Mouse (Mus musculus) megakaryocyte, embryonic 14.5 days (primary cell): ENCODE results near the gene Erc1. TPM values are rescaled to one million over a fixed set of nuclear protein-coding genes. Genes with fewer than 3 reads are reported as not detected.

ENCODE experiments used
- H3K27me3 ChIP-seq: replicated peaks from 2 replicates; pipeline ENCODE3; 2012; ENCODE audit warnings: inconsistent platforms
- H3K36me3 ChIP-seq: replicated peaks from 2 replicates; pipeline ENCODE3; 2012; ENCODE audit warnings: low read length, inconsistent platforms, mixed read lengths
- H3K4me1 ChIP-seq: 2 replicates; pipeline ENCODE4 v1.6.1; 2012; ENCODE audit warnings: inconsistent platforms
- H3K4me3 ChIP-seq: replicated peaks from 2 replicates; pipeline ENCODE3; 2012; ENCODE audit warnings: moderate library complexity, mild to moderate bottlenecking, inconsistent platforms
- H3K9me3 ChIP-seq: 2 replicates; pipeline ENCODE4 v1.6.1; 2012; ENCODE audit warnings: inconsistent platforms
- FLI1 ChIP-seq: IDR thresholded peaks from 2 replicates; pipeline ENCODE4 v1.6.1; 2012; ENCODE audit warnings: low read length, inconsistent platforms, mixed read lengths
- GATA1 ChIP-seq: IDR thresholded peaks from 3 replicates; pipeline ENCODE4 v1.6.1; 2012; ENCODE audit warnings: mixed read lengths, low read length, inconsistent platforms, borderline replicate concordance
- polyA plus RNA-seq: library from polyadenylated mRNA; stranded (reverse); fragments of >175 nt; gene quantifications from 2 replicates; pipeline ENCODE4 v1.2.3, GENCODE M21; 2012; ENCODE audit warnings: low replicate concordance; ENCODE audit not compliant: insufficient read depth

Gene Erc1
- polyA plus RNA-seq, 1 experiment: 1.1 TPM

DNA sequence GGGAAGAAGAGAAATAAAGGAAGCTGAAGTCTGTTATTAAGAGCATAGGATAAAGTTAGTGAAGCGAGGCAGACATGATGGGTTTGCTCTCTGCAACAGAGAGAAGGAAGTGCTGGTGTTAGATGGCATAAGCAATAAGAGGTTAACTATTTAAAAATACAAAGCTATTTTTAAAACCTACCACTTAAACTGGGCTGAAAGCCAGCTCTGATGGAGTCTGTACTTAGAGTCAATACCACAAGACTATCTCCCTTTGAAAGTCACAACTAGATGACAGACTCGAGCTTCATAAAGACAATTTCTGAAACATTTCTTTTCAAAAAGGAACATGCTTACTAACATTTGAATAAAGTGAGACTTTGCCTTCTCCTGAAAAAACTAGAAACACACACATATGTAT lies 134.0 kb downstream of the Erc1 start:
- peaks cover 17% of the 10 kb centered on the region for H3K36me3 ChIP-seq
- H3K9me3 ChIP-seq: no peaks in the 10 kb centered on the region
- H3K4me1 ChIP-seq: peaks cover 28% of the 10 kb centered on the region
- no peaks in the 10 kb centered on the region for H3K27me3 ChIP-seq
- H3K4me3 ChIP-seq: no peak overlapping the region
- TF ChIP-seq FLI1 (no peak), GATA1 (no peak)

DNA sequence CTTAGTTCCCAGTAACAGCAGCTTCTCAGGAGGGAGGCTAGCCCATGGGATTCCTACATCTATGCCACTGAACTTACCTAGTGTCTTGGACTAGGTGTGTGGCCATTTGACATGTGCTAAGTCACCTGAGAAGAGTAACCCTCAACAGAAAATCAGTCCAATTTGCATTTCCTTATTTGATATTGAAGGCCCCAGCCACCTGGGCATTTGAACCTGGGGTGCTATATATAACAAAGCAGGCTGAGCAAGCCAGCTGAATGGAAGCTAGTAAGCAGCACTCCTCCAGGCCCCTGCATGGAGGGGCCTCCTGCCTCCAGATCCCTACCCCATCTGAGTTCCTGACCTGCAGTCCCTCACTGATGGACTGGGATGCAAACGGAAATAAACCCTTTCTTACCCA lies 135.5 kb downstream of the Erc1 start:
- Histone ChIP-seq H3K36me3 (peaks cover 15% of the 10 kb centered on the region), H3K9me3 (no peaks in the 10 kb centered on the region), H3K4me3 (no peak overlapping the region), H3K4me1 (peaks cover 28% of the 10 kb centered on the region), H3K27me3 (no peaks in the 10 kb centered on the region)
- TF ChIP-seq FLI1 (no peak), GATA1 (no peak)

DNA sequence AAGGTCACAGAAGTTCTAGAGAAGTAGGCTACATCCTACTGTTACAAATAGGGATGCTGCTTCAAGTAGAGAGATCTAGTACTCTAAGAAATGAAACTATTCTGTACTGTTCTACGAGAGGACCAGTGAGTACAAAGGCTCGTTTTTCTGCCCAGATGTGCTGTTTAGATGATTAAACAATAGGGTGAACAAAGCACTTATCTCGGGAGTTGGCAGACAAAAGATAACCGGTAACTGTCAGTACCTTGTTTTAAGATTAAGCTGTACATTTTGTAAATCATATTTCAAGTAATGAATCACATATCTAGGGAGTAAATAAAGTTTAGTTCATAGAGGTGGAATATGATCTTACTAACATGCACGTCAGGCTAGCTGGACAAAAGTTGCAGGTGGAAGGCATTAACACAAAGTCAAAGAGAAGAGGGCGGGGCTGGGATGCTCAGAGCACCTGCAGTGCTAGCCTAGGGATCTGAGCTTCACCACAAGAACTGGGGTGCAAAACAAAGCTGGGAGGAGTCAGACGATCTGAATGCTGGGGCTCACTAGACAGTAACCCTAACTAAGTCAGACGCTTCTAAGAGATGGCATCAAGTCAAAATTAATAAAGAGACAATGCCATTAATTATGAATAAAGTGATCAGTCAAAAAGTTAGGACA lies 136.2 kb downstream of the Erc1 start:
- Histone ChIP-seq H3K27me3 (no peaks in the 10 kb centered on the region), H3K36me3 (peaks cover 13% of the 10 kb centered on the region), H3K9me3 (no peaks in the 10 kb centered on the region), H3K4me1 (peaks cover 28% of the 10 kb centered on the region), H3K4me3 (no peak overlapping the region)
- TF ChIP-seq GATA1 (no peak), FLI1 (no peak)

DNA sequence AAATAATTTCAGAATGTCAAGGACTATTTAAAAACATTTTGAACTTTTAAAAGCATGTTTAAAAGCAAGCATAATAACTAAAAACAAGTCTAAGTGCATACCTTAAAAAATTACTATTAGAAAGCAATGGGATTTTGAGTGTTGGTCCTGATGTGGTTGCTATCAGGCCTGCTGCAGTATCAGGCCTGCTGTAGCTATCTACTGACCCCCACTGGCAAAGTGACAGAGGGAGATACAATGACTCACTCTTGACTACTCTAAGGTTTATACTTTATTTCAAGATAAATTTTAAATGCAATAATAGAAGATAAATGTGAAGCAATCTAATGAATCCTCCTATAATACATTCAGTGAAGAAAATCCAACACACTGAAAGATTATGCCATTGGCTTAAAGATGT lies 138.4 kb downstream of the Erc1 start:
- Histone ChIP-seq H3K36me3 (peaks cover 13% of the 10 kb centered on the region), H3K27me3 (no peaks in the 10 kb centered on the region), H3K9me3 (no peaks in the 10 kb centered on the region), H3K4me1 (peaks cover 13% of the 10 kb centered on the region), H3K4me3 (no peak overlapping the region)
- TF ChIP-seq GATA1: no peak
- TF ChIP-seq FLI1: no peak

DNA sequence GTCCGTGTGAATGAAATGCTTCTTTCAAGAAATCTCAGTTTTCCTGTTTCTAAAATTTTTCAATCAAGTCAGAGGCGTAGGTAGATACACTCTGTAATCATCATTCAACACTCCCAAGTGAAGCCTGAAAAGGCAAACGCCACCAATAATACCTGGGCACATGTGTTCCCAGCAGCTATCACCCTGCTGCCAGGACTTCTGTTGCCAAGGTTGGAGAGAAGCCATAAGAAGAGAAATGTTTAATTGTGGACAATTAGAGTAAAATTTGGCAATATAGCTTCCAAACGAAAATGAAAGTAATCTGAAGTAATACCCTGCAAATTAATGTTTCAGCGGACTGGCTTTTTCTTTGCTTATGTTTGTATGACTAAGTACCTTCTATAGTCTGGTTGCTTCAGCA lies 140.1 kb downstream of the Erc1 start:
- H3K4me1 ChIP-seq: no peaks in the 10 kb centered on the region
- H3K9me3 ChIP-seq: no peaks in the 10 kb centered on the region
- peaks cover 6% of the 10 kb centered on the region for H3K36me3 ChIP-seq
- no peak overlapping the region for H3K4me3 ChIP-seq
- no peak for TF ChIP-seq FLI1
- TF ChIP-seq GATA1: no peak
- no peaks in the 10 kb centered on the region for H3K27me3 ChIP-seq

DNA sequence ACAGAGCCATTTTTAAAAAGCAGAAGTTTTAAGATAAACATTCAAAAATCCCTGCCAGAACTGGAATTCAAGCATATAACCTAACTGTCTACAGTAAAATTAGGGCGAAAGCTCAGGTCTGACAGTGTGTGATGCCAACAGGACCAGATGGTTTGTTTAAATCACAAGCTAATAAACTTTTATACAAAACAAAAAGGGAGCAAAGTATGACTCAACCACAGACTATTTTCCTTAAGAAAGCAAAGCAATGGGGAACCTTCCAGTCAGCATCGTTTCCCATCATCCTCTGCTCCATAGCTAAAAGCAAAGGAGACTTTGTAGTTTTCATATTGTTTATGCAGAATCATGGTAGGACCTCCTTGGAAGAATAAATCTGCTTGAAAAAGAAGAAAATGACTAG lies 143.1 kb downstream of the Erc1 start:
- TF ChIP-seq GATA1: no peak
- no peak for TF ChIP-seq FLI1
- H3K4me3 ChIP-seq: no peak overlapping the region
- no peaks in the 10 kb centered on the region for H3K27me3 ChIP-seq
- H3K4me1 ChIP-seq: no peaks in the 10 kb centered on the region
- H3K9me3 ChIP-seq: no peaks in the 10 kb centered on the region
- no peaks in the 10 kb centered on the region for H3K36me3 ChIP-seq

DNA sequence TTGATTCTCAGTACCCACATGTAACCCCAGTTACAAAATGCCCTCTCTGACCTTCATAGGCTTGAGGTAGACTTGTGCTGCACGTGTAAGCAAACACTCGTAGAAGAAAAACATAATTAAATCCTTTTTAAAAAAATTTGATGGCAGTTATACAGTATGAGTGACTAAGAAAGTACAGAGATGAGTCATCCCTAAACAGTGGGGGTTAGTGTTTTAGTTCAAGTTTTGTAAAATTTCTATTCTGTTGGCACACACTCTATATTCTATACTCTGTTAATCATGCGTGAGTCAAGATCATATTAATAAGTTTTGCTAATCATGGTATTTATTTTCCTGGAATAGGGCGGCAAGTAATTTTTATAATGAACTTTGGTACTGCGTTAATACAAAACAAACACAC lies 155.2 kb downstream of the Erc1 start:
- no peak for TF ChIP-seq FLI1
- TF ChIP-seq GATA1: no peak
- H3K36me3 ChIP-seq: peaks cover 18% of the 10 kb centered on the region
- H3K4me1 ChIP-seq: no peaks in the 10 kb centered on the region
- H3K9me3 ChIP-seq: no peaks in the 10 kb centered on the region
- H3K27me3 ChIP-seq: no peaks in the 10 kb centered on the region
- no peak overlapping the region for H3K4me3 ChIP-seq

DNA sequence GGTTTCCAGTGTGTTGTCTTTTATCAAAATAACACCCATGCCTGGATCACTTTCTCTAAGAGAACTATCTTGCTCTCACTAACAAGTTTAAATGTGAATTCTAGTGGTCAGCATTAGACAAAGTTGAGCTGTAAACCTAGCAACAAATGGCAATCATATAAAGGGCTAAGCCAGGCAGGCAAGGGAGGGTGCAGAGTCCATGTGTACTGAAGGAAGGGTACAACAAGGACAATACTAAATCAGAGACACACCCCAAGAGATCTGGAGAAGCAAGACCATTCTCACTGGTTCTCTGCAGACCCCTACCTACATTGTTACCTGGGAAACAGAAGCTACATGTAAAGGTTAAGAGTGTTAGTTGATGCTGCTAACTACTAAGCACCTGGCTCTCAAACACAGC lies 161.5 kb downstream of the Erc1 start:
- TF ChIP-seq FLI1 (no peak), GATA1 (no peak)
- Histone ChIP-seq H3K4me1 (peaks cover 8% of the 10 kb centered on the region), H3K36me3 (peaks cover 5% of the 10 kb centered on the region), H3K27me3 (no peaks in the 10 kb centered on the region), H3K4me3 (no peak overlapping the region), H3K9me3 (no peaks in the 10 kb centered on the region)

DNA sequence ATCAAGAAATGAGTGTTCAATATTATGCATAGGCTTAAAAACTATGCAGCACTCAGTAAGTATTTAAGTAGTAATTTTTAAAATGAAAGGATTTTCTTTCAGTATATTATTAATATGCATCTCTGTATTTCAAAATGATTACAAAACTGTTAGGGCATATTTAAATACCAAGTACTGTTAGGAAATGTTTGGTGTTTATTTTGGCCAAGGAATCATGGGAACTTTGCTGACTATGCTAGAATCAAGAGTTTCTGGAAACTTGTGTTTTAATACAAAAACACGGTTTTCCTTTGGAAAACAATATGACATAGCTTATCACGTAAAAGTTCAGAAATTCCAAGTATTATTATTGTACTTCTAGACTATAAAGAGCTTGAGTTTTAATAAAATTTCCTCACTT lies 167.2 kb downstream of the Erc1 start:
- TF ChIP-seq GATA1: no peak
- H3K9me3 ChIP-seq: peaks cover 4% of the 10 kb centered on the region; the same call in 1 of the 2 replicates
- H3K4me1 ChIP-seq: 0 out of 2 replicates have a peak, but pooled peaks cover 4% of the 10 kb centered on the region
- H3K4me3 ChIP-seq: no peak overlapping the region
- H3K27me3 ChIP-seq: no peaks in the 10 kb centered on the region
- peaks cover 8% of the 10 kb centered on the region for H3K36me3 ChIP-seq

DNA sequence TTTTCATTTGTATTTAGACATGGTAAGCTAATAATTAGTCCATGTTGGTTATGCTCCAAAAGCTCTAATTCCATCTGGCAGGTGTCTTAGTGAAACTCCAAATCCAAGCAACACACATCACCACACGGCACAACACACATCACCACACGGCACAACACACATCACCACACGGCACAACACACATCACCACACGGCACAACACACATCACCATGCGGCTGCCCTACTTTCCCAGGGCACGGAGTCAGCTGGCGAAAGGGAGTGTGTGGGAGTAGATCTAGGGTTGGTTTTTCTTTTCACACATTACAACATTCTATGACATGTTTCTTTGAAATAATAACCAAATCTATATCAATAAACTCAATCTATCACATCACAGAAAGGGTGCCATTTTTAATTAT lies 173.2 kb downstream of the Erc1 start:
- no peaks in the 10 kb centered on the region for H3K27me3 ChIP-seq
- H3K4me3 ChIP-seq: no peak overlapping the region
- H3K4me1 ChIP-seq: no peaks in the 10 kb centered on the region
- peaks cover 4% of the 10 kb centered on the region; the same call in 1 of the 2 replicates for H3K9me3 ChIP-seq
- H3K36me3 ChIP-seq: peaks cover 10% of the 10 kb centered on the region
- TF ChIP-seq GATA1 (no peak), FLI1 (no peak)

DNA sequence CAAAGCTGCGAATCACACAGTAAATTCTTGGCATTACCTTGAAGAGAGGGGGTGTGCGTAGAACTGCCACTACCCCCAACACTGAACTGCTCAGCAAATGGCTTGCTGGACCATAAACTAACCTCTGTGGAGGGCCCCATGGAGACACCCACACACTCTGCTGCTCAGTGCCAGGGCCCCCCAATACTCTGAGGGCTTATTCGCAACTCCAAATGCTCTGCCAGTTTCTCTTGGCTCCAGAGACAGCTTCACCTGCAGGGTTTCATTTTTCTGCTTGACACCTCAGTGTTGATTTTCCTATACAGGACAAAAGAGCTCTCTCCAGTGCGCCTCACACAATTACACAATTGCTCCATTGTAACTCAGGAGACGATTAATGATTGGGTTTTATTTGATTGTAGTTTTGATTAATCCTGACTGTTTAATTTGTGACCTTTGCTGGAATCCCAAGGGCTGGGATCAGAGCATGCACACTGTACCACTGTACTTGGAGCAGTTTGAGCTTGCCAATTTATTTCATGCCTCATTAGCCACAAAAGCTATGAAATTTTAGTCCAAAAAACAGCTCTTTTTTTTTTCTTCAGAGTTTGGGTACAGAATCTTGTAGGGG lies 173.7 kb downstream of the Erc1 start:
- Histone ChIP-seq H3K36me3 (peaks cover 10% of the 10 kb centered on the region), H3K9me3 (peaks cover 4% of the 10 kb centered on the region; the same call in 1 of the 2 replicates), H3K4me3 (no peak overlapping the region), H3K27me3 (no peaks in the 10 kb centered on the region), H3K4me1 (no peaks in the 10 kb centered on the region)
- TF ChIP-seq GATA1 (no peak), FLI1 (no peak)
